Mouse (Mus musculus) forebrain, embryonic 11.5 days (tissue): Measurements from ENCODE around the gene Zmynd12. TPM values are rescaled to one million over a fixed set of nuclear protein-coding genes. Genes with fewer than 3 reads are reported as not detected.

Experiments used
- ATAC-seq: fragments of 200-750 bp; cut with Nextera tagmentation; replicated peaks from 2 replicates; pipeline ENCODE4 v1.8.0; 2017; ENCODE audit warnings: moderate TSS enrichment; ENCODE audit not compliant: low FRiP score
- DNase-seq: peaks from one replicate; pipeline ENCODE4 v3.0.0-alpha.2; 2017; ENCODE audit warnings: low spot score
- H3K27ac ChIP-seq: fragments of 300-500 bp; sonication (generic); 2 replicates; pipeline ENCODE4 v1.5.1; 2014; ENCODE audit warnings: low read depth, low read length
- H3K27me3 ChIP-seq: fragments of 300-500 bp; sonication (generic); 2 replicates; pipeline ENCODE4 v1.6.1; 2014; ENCODE audit warnings: mild to moderate bottlenecking, low read length, mixed read lengths; ENCODE audit not compliant: control insufficient read depth, insufficient read depth
- H3K36me3 ChIP-seq: fragments of 300-500 bp; sonication (generic); 2 replicates; pipeline ENCODE4 v1.6.1; 2014; ENCODE audit warnings: mild to moderate bottlenecking, low read length, moderate library complexity, mixed read lengths; ENCODE audit not compliant: control insufficient read depth, insufficient read depth
- H3K4me1 ChIP-seq: fragments of 300-500 bp; sonication (generic); replicated peaks from 2 replicates; pipeline ENCODE4 v1.6.1; 2014; ENCODE audit warnings: low read length, mixed read lengths; ENCODE audit not compliant: control insufficient read depth, insufficient read depth
- H3K4me2 ChIP-seq: fragments of 300-500 bp; sonication (generic); 2 replicates; pipeline ENCODE4 v1.6.1; 2014; ENCODE audit warnings: low read depth, mild to moderate bottlenecking, low read length, moderate library complexity, mixed read lengths; ENCODE audit not compliant: severe bottlenecking
- H3K4me3 ChIP-seq: fragments of 300-500 bp; sonication (generic); 2 replicates; pipeline ENCODE4 v1.5.1; 2014; ENCODE audit warnings: low read depth, low read length
- H3K9ac ChIP-seq: fragments of 300-500 bp; sonication (generic); 2 replicates; pipeline ENCODE4 v1.6.1; 2014; ENCODE audit warnings: low read length
- H3K9me3 ChIP-seq: fragments of 300-500 bp; sonication (generic); 2 replicates; pipeline ENCODE4 v1.6.1; 2016; ENCODE audit warnings: low read length, mixed read lengths; ENCODE audit not compliant: control insufficient read depth
- WGBS: fragments of 180-500 bp; shearing (Covaris S2); extraction: QIAGEN DNeasy Blood & Tissue Kit; methylation state at CpG from one replicate; pipeline ENCODE4 v1.1.7; 2014; 5-methylcytosine and 5-hydroxymethylcytosine counted together
- polyA plus RNA-seq: library from polyadenylated mRNA; unstranded; fragments of >200 nt; fragmentation: Nextera tagmentation; extraction: Ambion mirVana; gene quantifications from 2 replicates; pipeline ENCODE4 v1.2.1, GENCODE M21; 2014

Zmynd12 gene
- polyA plus RNA-seq, 1 experiment from 2014 or later, result not detected

GRCm38 (mm10) chr4:119473150-119473549 lies 50.5 kb downstream of the Zmynd12 start:
- Histone ChIP-seq H3K4me3 (no peak overlapping the region), H3K27me3 (no peaks in the 10 kb centered on the region), H3K36me3 (no peaks in the 10 kb centered on the region), H3K27ac (no peak overlapping the region), H3K9me3 (no peaks in the 10 kb centered on the region), H3K4me2 (no peak overlapping the region), H3K4me1 (no peaks in the 10 kb centered on the region), H3K9ac (no peak overlapping the region)
- 67% methylated on average over 5 of the region's 5 CpGs for WGBS
- ATAC-seq (no peak), DNase-seq (no peak)

- H3K4me2 ChIP-seq, result no peak overlapping the region
- H3K27me3 ChIP-seq, result no peaks in the 10 kb centered on the region
- WGBS, result 59% methylated on average over 9 of the region's 9 CpGs
- H3K27ac ChIP-seq, result no peak overlapping the region
- no peaks in the 10 kb centered on the region for H3K9me3 ChIP-seq
- ATAC-seq (no peak), DNase-seq (no peak)
- no peak overlapping the region for H3K9ac ChIP-seq
- H3K36me3 ChIP-seq, result no peaks in the 10 kb centered on the region
- H3K4me1 ChIP-seq, result no peaks in the 10 kb centered on the region
- H3K4me3 ChIP-seq, result no peak overlapping the region
Measured at GRCm38 (mm10) chr4:119483051-119483450, 60.4 kb downstream of the Zmynd12 start.

GRCm38 (mm10) chr4:119484882-119485281 lies 62.3 kb downstream of the Zmynd12 start:
- H3K27me3 ChIP-seq, result no peaks in the 10 kb centered on the region
- WGBS, result 82% methylated on average over 7 of the region's 7 CpGs
- no peak overlapping the region for H3K4me2 ChIP-seq
- H3K4me1 ChIP-seq, result no peaks in the 10 kb centered on the region
- DNase-seq, result no peak
- no peaks in the 10 kb centered on the region for H3K36me3 ChIP-seq
- H3K27ac ChIP-seq, result no peak overlapping the region
- H3K9ac ChIP-seq, result no peak overlapping the region
- no peak overlapping the region for H3K4me3 ChIP-seq
- no peak for ATAC-seq
- H3K9me3 ChIP-seq, result no peaks in the 10 kb centered on the region

- Histone ChIP-seq H3K4me3 (no peak overlapping the region), H3K4me1 (peaks cover 5% of the 10 kb centered on the region), H3K27me3 (peaks cover 3% of the 10 kb centered on the region; the same call in 1 of the 2 replicates), H3K4me2 (no peak overlapping the region), H3K9ac (no peak overlapping the region), H3K27ac (no peak overlapping the region), H3K9me3 (no peaks in the 10 kb centered on the region), H3K36me3 (no peaks in the 10 kb centered on the region)
- 94% methylated on average over 10 of the region's 10 CpGs for WGBS
- ATAC-seq, result no peak
- DNase-seq, result no peak
Measured at GRCm38 (mm10) chr4:119489666-119490065, 67.1 kb downstream of the Zmynd12 start.

- peaks cover 5% of the 10 kb centered on the region for H3K4me1 ChIP-seq
- peaks cover 3% of the 10 kb centered on the region; the same call in 1 of the 2 replicates for H3K27me3 ChIP-seq
- no peak overlapping the region for H3K9ac ChIP-seq
- H3K9me3 ChIP-seq, result no peaks in the 10 kb centered on the region
- peak; percentile 57 for DNase-seq
- no peak overlapping the region for H3K4me3 ChIP-seq
- H3K36me3 ChIP-seq, result no peaks in the 10 kb centered on the region
- 77% methylated on average over 3 of the region's 3 CpGs for WGBS
- no peak overlapping the region for H3K27ac ChIP-seq
- no peak for ATAC-seq
- no peak overlapping the region for H3K4me2 ChIP-seq
Measured at GRCm38 (mm10) chr4:119490806-119491205, 68.2 kb downstream of the Zmynd12 start.

GRCm38 (mm10) chr4:119492291-119492932 lies 69.8 kb downstream of the Zmynd12 start, which contains the start of gene Rimkla:
Gene Rimkla, minus strand, starts transcription at chr4:119492628.
- H3K4me2 ChIP-seq, result peak within 1 kb of the TSS; percentile 92
- ATAC-seq, result peak; percentile 91
- WGBS, result under 1% methylated on average over 70 of the region's 77 CpGs
- H3K27me3 ChIP-seq, result peaks cover 3% of the 10 kb centered on the region; the same call in 1 of the 2 replicates
- H3K36me3 ChIP-seq, result no peaks in the 10 kb centered on the region
- peaks cover 5% of the 10 kb centered on the region for H3K4me1 ChIP-seq
- no peaks in the 10 kb centered on the region for H3K9me3 ChIP-seq
- no peak within 1 kb of the TSS for H3K27ac ChIP-seq
- peak; percentile 90 for DNase-seq
- H3K9ac ChIP-seq, result peak within 1 kb of the TSS; percentile 64
- peak within 1 kb of the TSS; percentile 54 for H3K4me3 ChIP-seq

- Histone ChIP-seq H3K9me3 (no peaks in the 10 kb centered on the region), H3K4me1 (peaks cover 5% of the 10 kb centered on the region), H3K27ac (no peak overlapping the region), H3K4me3 (peak overlapping the region; percentile 54), H3K27me3 (peaks cover 3% of the 10 kb centered on the region; the same call in 1 of the 2 replicates), H3K9ac (peak overlapping the region; percentile 64), H3K36me3 (no peaks in the 10 kb centered on the region), H3K4me2 (peak overlapping the region; percentile 92)
- WGBS, result 36% methylated on average over 10 of the region's 10 CpGs
- ATAC-seq, result peak; percentile 58; the same call in 1 of the 2 replicates
- DNase-seq, result no peak
Measured at GRCm38 (mm10) chr4:119492933-119493327, 70.3 kb downstream of the Zmynd12 start.

- no peak overlapping the region for H3K9ac ChIP-seq
- H3K36me3 ChIP-seq, result no peaks in the 10 kb centered on the region
- H3K27me3 ChIP-seq, result no peaks in the 10 kb centered on the region; the same call in 1 of the 2 replicates
- no peak overlapping the region for H3K4me2 ChIP-seq
- no peak overlapping the region for H3K27ac ChIP-seq
- WGBS, result 66% methylated on average over 5 of the region's 5 CpGs
- no peak for ATAC-seq
- H3K9me3 ChIP-seq, result no peaks in the 10 kb centered on the region
- H3K4me3 ChIP-seq, result no peak overlapping the region
- H3K4me1 ChIP-seq, result no peaks in the 10 kb centered on the region
- no peak for DNase-seq
Measured at GRCm38 (mm10) chr4:119498319-119498848, 75.8 kb downstream of the Zmynd12 start.

- Histone ChIP-seq H3K4me1 (no peaks in the 10 kb centered on the region), H3K9me3 (no peaks in the 10 kb centered on the region), H3K36me3 (no peaks in the 10 kb centered on the region), H3K4me2 (no peak overlapping the region), H3K4me3 (no peak overlapping the region), H3K9ac (no peak overlapping the region), H3K27me3 (no peaks in the 10 kb centered on the region), H3K27ac (no peak overlapping the region)
- DNase-seq (no peak), ATAC-seq (no peak)
- 68% methylated on average over 2 of the region's 2 CpGs for WGBS
Measured at GRCm38 (mm10) chr4:119511591-119511990, 89.0 kb downstream of the Zmynd12 start.
